Mouse (Mus musculus) G1E (cell line): ENCODE measurements around the gene Gna12.

Source experiments
- CTCF ChIP-seq: IDR thresholded peaks from 2 replicates; pipeline ENCODE4 v1.5.1; 2012; ENCODE audit warnings: low read depth, low read length, inconsistent platforms, mixed read lengths
- GATA2 ChIP-seq: IDR thresholded peaks from 2 replicates; pipeline ENCODE4 v1.6.1; 2012; ENCODE audit warnings: low read depth, low read length, inconsistent platforms, borderline replicate concordance

- TF ChIP-seq CTCF (no peak), GATA2 (no peak)
These were observed 46.7 kb downstream of the Gna12 start for GRCm38 (mm10) chr5:140783577-140783976.
